Mouse (Mus musculus) mesoderm, embryonic 11.5 days (tissue): ENCODE data around the gene Ezh1.
"Not testable (repeated sequence)": the region's sequence is repeated elsewhere in the genome, so short reads cannot be mapped to it uniquely, and the experiment has no call there.

ENCODE experiments used
- DNase-seq: peaks from one replicate; pipeline ENCODE4 v3.0.0-alpha.2; 2012; ENCODE audit warnings: low read depth, low spot score

The Ezh1 gene

DNA sequence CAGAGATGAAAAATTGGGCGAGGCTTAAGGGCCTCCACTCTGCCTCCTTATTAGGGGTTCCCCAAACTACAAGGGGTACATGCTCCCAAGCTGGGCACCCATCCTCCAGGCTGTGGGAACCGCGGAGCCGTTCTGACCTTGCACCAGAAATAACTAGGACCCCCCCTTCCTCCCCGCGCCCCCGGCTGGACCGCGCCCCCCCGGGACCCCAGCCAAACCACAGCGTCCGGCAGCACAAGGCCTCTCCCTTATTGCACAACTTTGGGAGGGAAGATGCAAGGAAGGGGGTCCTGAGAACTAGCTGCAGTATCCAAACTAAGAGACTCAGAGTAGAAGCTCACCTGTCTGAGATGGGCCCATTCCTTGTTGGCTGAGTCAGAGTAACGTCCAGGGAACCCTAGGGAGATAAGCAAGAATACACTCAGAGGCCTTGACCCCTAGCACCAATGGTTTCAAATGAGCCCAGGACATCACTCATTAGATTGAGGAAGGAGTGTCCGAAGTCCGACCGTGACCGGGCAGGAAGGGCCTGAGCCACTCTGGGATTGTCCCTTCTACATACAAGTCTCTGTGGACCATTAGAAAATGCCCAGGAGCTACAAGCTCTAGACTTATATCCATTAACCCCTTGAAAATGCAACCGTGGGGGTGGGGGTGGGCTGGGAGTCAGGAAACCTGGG lies 57.8 kb downstream of the Ezh1 start:
- no peak for DNase-seq

DNA sequence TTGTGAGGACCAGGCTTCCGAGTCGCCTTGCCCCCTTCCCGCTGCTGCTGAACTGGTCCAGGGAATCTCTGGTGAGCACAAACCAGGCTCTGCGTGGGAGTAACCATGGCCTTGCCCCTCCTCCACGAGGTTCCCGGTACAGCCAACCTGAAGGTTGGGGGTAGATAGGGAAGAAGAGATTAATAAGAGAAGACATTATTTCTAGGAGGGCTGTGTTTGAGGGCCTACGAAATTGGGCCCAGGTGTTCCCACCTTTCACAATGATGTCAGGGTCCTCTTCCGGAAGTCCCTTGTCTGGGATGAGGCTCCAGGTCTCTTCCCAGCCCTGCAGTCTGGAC lies 58.3 kb downstream of the Ezh1 start:
- DNase-seq: no peak

DNA sequence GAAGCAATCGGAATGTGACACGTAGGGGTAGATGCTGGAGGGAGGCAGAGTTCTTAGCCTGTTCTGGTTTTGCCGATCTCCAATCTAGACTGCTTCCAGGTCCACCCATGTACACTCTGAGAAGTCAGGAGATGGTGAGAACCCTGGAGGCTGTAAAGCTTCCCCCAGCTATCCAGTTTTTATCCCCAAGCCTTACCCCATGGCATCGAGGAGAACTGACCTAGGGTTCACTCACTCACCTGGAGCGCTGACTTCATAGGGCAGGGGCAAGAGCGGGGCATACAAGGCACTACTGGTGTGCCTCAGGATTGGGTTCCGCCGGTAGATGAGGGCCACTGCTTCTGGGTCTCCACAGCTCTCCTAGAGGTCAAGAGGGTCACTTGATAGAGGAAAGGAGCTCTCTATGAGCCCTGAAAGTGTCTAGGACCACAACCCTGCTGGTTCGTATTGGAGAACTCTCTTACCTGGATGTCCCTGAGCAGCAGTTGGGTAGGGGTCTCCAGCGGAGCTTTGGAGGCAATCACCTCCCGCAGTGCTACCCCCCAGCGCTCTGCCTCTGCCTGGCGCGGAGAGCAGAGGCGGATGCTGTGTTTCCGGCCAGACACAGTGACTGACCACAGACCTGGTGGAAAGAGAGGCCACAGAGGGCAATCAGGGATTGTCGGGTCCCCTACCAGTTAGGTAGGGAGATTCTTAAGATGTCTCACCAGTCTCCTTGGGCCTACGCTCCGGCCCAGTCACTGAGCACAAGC lies 58.9 kb downstream of the Ezh1 start:
- no peak for DNase-seq

DNA sequence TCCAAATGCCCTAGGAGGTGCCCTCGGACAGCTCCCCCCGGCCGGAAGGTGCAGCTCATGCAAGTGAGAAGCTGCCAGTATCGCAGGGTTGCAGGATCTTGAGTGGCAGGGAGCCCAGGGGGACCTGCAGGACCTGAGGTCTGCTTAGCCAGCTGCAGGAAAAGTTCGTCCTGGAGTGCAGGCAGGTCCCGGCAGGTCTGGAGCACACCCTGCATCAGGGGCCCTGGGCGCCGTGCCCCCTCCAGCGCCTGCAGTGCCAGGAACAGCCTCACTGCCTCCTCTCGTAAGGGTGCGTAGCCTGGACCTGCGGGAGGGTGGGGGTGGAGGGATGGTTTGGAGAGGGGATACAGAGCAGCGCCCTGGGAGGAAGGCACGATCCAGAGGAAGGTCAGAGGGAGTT lies 59.9 kb downstream of the Ezh1 start:
- DNase-seq: no peak

DNA sequence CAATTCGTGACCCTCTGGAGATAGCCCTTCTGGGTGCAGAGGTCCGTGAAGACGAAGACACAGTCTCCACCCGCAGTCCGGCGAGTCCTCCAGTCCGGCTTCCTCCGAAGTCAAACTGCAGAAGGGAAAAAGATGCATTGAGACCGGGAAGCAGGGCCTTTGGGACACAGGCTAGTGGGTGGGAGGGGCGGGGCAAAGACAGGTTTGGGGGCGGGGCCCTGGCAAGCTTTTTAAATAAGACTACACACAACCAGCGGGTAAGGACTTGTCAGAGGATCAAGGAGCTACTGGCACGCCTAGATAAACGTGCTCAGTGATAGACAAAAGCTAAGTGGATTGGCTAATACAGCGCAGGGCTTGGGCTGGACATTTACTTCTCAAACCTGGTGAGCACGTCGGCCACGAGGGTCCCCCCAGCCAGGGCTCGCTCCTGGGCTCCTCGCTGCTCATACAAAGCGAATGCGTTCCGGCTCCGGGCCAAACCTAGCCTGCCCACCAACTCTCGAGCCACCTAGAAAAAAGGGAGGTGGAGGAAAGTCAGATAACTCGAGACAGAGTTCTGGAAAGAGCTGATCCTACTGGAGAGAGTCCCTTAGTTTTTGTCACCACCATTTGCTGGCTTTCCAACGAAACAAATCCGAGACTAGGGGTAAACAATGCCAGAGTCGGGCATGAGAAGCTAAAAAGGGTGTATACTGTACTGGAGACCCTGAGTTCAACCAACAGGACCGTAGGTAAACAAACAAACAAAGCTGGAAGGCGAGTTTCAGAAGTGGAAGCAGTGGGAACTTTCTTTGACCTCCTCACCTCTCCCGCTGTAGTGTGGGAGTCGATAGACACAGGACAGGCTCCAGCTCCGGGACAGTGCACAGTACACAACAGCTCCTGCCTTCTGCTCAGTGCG lies 61.3 kb downstream of the Ezh1 start:
- no peak for DNase-seq

DNA sequence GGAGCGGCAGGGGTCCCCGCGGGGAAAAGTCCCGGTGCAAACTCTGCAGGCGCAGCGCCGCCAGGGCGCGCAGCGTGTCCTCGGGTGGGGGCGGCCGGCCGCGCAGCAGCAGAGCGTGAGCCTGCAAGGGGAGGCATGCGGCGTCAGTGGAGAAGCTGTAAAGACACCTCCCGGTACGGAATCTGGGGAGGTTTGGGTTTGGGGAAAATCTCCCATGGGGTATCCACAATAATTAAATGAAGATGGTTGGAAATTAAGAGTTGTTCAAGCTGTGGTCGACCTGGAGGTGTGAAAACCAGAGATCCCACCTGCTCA lies 62.0 kb downstream of the Ezh1 start:
- DNase-seq: no peak

DNA sequence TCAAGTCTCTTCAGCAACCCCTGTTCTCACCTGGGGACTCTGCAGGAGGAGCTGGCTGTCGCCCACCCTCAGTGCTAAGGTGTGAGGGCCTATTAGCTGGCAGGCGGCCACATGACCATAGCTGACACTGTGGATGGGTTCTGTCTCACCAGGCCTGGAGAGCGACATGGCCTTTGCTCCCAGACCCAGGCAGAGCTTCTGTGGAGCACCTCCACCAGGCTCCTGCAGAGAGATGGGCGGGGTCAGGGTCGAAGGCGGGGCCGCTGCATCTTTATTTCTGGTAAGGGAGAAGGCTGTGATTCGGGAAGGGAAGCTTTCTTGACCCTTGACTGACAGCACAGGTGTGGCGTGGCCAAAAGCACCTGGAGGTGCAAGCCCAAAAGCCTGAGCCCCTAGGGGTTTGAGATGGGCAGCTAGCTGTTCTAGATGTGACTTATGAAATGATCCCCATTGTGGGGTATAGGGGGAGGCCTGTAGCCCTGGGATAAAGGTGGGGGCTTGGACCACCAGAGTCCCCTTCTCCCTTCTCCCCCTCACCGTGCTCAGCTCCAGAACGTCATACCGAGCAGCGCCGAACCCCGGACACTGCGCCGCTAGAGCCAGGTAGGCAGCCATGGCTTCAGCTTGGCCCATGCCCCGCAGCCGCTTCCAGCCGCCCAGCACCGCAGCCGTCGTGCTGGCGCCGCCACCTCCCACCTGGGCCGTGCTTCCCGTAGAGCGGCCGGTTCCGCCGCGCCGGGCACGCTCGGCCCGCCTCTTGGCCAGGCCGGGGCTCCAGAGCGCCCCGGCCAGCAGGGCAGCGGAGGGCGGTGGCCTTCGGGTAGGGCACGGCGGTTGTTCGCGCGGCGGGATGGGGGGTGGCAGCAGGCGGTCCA lies 62.5 kb downstream of the Ezh1 start:
- DNase-seq: no peak

DNA sequence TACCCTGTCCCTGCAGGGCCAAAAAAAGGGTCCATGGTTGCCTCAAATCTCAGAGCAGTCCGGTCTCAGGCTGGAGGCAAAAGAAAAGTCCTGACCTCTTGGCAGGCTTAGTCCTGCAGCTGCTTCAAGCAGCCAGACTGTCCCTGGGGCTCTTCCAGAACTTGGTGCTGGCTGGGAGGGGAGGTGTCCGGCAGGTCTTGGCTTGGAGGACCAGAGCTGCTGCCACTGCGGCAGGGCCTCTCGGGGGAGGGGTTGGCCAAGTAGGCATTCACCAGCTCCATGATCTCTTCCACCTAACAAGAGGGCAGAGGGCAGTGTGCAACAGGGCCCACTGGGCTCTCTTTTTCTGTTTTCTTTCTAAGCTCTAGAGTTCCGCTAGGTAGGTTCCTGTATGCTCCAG lies 63.5 kb downstream of the Ezh1 start:
- no peak for DNase-seq

DNA sequence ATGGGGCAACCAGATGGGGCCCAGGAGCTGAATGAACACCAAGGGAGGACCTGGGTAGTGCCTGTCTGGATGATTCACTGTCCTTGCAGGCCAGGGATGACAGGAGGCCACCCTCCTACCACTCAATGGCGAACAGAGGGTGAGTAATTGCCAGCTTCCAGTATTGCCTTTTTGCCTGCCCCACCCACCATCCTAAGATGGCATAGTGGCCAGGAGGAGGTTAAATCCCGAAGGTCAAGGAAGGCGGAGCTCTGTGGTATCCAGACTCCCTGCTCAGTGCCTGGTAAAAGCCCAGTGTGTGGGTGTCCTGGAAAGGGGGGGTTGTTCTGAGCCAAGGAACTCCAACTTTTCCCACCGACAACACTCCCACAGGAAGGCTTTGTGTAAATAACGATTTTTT lies 64.0 kb downstream of the Ezh1 start:
- no peak for DNase-seq

DNA sequence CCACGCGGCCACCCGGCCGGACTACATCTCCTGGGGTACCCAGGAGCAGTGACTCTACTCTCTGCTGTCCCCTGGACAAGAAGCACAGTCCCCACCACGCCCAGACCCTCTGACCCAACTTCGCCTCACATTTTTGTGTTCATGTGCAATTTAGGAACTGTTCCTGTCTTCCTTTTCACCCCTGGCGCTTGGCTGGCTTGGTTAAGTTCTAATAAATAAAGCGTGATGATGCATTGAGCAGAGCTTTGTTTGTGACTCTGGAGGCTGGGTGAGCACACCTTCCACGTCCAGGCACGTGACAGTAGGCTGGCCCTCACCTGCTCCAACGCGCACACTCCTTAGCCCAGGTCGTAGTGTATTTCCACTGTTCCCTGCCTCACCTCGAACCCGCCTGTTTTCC lies 64.7 kb downstream of the Ezh1 start:
- DNase-seq: no peak

DNA sequence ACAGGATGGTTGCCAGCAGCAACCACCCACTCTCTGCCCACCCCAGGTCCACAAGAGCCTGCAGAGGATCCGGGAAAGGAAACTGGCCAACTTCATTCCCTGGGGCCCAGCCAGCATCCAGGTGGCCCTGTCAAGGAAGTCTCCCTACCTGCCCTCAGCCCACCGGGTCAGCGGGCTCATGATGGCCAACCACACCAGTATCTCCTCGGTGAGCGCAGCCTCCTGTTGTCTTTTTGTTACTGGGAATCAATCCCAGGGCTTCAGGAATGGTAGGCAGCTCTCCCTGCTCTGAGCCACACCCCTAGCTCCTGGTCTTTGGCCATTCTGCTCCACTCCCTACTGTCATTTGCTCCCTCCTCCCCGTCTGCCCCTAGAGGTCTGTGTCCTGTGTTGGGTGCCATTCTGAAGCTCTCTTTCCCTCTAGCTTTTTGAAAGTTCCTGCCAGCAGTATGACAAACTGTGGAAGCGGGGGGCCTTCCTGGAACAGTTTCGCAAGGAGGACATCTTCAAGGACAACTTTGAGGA lies 65.2 kb downstream of the Ezh1 start:
- not testable (repeated sequence) for DNase-seq

DNA sequence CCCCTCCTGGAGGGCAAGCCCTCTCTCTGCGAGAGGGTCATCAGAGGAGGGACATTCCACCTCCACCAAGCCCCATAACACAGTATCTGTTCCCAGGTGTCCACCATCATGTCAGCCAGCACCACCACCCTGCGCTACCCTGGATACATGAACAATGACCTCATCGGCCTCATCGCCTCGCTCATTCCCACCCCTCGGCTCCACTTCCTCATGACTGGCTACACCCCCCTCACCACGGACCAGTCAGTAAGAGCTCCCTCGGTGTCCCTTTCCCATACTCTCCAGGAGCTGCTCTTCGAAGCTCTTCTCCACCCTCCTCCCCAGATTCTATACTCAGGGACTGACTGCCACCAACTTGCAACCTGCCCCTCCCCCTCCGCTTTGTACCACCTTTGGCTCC lies 66.1 kb downstream of the Ezh1 start:
- not testable (repeated sequence) for DNase-seq

DNA sequence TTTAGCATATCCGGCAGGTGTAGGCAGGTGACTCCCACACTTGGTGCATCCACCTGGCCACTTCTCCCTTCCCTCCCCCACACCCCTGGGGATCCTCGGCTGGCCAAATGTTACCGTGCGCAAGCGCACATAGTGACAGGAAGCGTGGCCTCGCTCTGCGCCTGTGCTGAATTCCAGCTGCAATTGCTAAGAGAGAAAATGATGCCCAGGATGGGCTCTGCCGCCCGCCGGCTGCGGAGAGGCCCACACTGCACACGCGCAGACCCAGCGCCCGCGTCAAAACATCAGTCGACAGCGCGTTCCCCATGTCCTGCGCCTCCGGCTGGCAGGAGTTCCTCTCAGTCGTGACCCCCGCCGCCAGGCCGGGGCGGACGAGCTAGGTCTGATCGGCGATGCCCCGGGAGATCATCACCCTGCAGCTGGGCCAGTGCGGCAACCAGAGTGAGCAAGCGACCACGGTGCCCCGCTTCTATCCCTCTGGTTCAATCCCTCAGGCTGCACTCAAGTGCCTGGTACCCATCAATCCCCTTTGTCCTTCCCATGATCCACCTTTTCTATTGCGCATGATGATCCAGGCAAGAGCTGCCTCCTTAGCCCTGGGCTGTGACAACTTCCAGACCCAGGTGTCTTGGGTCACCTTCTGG lies 70.4 kb downstream of the Ezh1 start, which contains the start of gene Tubg2:
Tubg2 (plus strand) TSS at position 180 of the 644 bp plus-strand sequence.
- DNase-seq: peak; percentile 79

DNA sequence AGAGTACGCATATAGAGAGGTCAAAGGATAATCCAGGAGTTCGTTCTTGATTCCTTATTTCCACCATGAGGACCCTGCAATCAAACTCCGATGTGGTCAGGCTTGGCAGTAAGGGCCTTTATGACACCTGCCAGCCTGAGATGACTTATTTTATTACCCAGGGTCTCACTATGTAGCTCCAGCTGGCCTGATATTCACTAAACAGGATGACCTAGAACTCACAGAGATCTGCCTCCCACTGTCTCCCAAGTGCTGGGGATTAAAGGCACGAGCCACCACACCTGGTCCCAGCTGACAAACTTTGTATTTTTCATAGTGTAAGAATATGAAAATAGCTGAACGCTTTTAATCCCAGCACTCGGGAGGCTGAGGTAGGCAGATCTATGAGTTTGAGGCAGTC lies 71.1 kb downstream of the Ezh1 start:
- DNase-seq: no peak

DNA sequence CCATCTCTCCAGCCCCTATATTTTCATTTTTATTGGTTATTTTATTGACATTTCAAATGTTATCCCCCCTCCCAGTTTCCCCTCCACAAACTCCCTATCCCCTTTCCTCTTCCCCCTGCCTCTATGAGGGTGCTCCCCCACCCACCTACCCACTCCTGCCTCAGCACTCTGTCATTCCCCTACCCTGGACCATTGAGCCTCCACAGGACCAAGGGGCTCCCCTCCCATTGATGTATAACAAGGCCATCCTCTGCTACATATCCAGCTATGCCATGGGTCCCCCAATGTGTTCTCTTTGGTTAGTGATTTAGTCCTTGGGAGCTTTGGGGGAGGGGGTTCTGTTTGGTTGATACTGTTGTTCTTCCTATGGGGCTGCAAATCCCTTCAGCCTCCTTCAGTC lies 71.6 kb downstream of the Ezh1 start:
- no peak for DNase-seq

DNA sequence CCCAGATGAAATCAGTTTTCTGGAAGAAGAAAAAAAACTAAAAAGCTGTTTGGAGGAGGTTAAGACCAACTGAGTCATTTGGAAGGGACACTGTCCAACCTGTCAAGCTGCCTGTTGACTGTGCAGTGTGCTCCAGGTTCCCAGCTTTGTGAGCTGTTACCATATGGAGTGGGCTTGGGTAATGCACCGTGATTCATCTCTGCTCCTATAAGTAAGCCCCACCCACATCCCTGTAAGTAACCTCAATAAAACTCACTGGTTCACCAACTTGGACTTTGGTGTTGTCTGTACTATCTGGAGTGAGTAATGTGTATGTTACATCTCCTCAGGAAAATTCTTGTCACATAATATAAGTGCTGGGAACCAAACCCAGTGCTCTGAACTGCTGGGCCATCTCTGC lies 73.4 kb downstream of the Ezh1 start:
- no peak for DNase-seq

DNA sequence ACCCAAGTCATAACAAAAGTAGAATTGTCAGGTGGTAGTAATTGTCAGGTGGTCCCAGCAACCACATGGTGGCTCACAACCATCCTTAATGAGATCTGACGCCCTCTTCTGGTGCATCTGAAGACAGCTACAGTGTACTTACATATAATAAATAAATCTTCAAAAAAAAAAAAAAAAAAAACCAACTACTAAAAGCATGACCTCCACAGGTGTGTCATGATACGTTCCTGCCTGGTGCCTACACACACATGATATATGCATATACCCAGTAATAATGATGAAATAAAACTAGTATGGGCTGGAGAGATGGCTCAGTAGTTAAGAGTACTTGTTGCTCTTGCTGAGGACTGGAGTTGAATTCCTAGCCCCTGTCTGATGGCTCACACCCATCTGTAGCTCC lies 75.2 kb downstream of the Ezh1 start:
- no peak for DNase-seq

DNA sequence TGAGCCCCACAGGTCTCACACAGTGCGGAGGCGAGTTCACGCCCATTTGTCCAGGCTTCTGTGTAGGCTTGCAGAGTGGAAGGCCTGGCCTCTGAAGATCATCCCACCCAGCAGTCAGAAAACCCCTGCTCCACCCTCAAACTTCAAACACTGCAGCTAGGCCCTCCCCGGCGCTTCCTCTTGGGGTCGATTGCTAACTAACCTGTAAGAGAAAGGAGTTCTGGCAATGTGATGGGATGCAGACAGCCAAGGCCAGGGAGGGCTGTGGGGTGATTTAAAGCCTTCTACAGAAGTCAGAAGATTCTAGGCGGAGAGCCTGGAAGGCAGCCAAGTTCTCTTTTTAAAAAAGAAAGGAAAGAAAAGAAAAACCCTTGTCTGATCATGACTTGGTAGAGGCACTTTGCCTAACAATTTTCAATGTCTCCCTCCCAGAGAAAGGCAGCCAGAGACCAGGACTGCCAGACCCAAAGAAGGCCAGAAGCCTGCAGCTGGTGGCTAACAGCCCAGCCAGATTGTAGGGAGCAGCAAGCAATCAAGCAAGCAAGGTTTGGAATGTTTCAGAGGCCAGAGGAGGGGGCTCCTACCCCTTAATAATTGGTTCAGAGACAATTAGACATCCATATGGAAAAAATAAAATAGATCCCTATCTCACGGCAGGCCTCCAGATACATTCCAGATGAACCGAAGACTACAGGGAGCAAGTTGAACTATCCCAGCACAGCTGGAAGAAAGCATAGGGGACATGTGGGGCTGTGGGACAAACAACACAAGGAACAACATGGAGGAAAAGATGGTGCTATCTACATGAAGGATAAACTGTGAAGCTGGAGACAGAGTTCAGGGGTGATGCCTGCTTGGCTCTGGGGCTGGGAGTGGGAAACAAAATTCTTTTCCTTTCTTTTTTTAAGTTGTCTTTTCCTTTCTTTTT lies 76.8 kb downstream of the Ezh1 start:
- no peak for DNase-seq

DNA sequence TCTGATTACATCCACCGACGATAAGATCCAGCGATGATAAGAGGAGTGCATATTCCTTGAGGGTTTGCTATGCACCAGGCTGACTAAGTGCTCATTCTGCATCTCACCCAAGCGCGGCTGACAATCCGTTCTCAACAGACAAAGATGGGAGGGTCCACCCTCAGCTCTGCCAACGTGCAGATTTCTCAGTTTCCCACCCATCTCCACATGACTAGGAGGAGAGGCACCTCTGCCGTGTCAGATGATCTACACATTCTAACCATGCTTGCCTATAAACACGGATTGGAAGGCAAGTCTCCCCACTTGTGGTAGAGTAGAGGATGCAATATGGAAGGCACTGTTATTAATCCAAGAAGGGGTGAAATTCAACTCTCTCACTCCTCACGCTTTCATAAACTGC lies 77.5 kb downstream of the Ezh1 start:
- no peak for DNase-seq

DNA sequence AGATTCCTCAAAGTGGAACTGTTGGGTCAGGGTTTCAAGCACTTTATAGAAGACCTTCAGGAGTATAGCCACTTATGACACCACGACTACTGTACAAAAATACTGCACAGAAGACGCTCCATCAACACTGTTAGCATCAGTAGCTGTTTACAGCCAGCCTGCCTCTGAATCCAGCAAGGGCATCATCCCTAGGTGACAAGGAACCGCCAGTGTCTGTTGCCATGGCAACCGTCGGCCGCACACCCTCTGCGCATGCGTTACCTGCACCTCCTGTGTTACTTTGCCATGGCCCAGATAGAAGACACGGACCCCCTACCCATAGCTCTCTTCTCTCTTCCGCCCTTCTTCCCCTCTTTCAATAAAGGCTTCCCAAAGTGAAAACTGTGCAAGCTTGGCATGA lies 79.9 kb downstream of the Ezh1 start:
- DNase-seq: no peak
